Mouse (Mus musculus) gastrocnemius, adult 2 months (tissue): Measurements from ENCODE around the gene Lrrc4c. TPM values are rescaled to one million over a fixed set of nuclear protein-coding genes. Genes with fewer than 3 reads are reported as not detected.
A peak's percentile ranks its signal among the peaks of the same experiment; 100 is the strongest.

ENCODE experiments used
- DNase-seq: peaks from one replicate; pipeline ENCODE4 v3.0.0; 2022
- H3K27ac ChIP-seq: fragments of 200-600 bp; 2 replicates; pipeline ENCODE4 v1.8.1; 2022; ENCODE audit warnings: mild to moderate bottlenecking
- H3K4me3 ChIP-seq: fragments of 200-600 bp; 2 replicates; pipeline ENCODE4 v1.8.1; 2022; ENCODE audit warnings: mild to moderate bottlenecking, moderate library complexity
- CTCF ChIP-seq: fragments of 200-600 bp; IDR thresholded peaks from 2 replicates; pipeline ENCODE4 v1.8.1; 2022; ENCODE audit warnings: antibody characterized with exemption, mild to moderate bottlenecking, moderate library complexity
- intact Hi-C: fragments of 180-260 bp; cut with DNase I; formaldehyde crosslinking; loops from one replicate; pipeline ENCODE4 v1.15.1; 2025
- long read RNA-seq, 2 experiments: library from polyadenylated mRNA; stranded (forward); transcript quantifications; one replicate each; pipeline ENCODE4 v2.0.0; 2021
- total RNA-seq, 2 experiments: library from RNA; stranded (reverse); gene quantifications; 2 replicates each; pipeline ENCODE4 v1.2.3; 2021

The Lrrc4c gene
- under 1 TPM; 0.10 to 0.11 TPM for total RNA-seq
- long read RNA-seq, experiment 1: 0 reads
- long read RNA-seq, experiment 2: 0 reads

- intact Hi-C loops: no loop called here
- Histone ChIP-seq H3K4me3 (0 out of 2 replicates have a peak within 1 kb of the TSS, but pooled peaks have one; percentile 5), H3K27ac (no peak within 1 kb of the TSS)
- no peak for DNase-seq
- no peak for TF ChIP-seq CTCF
Observed at GRCm38 (mm10) chr2:96317387-96318299, at the start of gene Lrrc4c. TSS of gene Lrrc4c (plus strand) at chr2:96318169.

GRCm38 (mm10) chr2:96275061-96275460 is 42.9 kb upstream of the Lrrc4c start:
- no peak for DNase-seq
- no peak for TF ChIP-seq CTCF
- intact Hi-C loops: no loop called here
- no peak overlapping the region for H3K27ac ChIP-seq
- no peak overlapping the region for H3K4me3 ChIP-seq

- Histone ChIP-seq H3K27ac (no peak overlapping the region), H3K4me3 (no peak overlapping the region)
- TF ChIP-seq CTCF: no peak
- intact Hi-C loops: no loop called here
- DNase-seq: no peak
Observed at GRCm38 (mm10) chr2:96282926-96283325, 35.0 kb upstream of the Lrrc4c start.

GRCm38 (mm10) chr2:96287512-96287911 is 30.5 kb upstream of the Lrrc4c start:
- no peak overlapping the region for H3K27ac ChIP-seq
- intact Hi-C loops: no loop called here
- H3K4me3 ChIP-seq: no peak overlapping the region
- no peak for TF ChIP-seq CTCF
- no peak for DNase-seq

- intact Hi-C loops: no loop called here
- no peak for DNase-seq
- Histone ChIP-seq H3K27ac (no peak overlapping the region), H3K4me3 (no peak overlapping the region)
- no peak for TF ChIP-seq CTCF
Observed at GRCm38 (mm10) chr2:96290541-96290940, 27.4 kb upstream of the Lrrc4c start.

- intact Hi-C loops: no loop called here
- DNase-seq: no peak
- H3K27ac ChIP-seq: no peak overlapping the region
- TF ChIP-seq CTCF: no peak
- H3K4me3 ChIP-seq: no peak overlapping the region
Observed at GRCm38 (mm10) chr2:96315034-96315433, 2.9 kb upstream of the Lrrc4c start.

- intact Hi-C loops: no loop called here
- peak; percentile 9; the same call in 1 of the 2 replicates for TF ChIP-seq CTCF
- no peak overlapping the region for H3K27ac ChIP-seq
- no peak for DNase-seq
- H3K4me3 ChIP-seq: no peak overlapping the region
Observed at GRCm38 (mm10) chr2:96316531-96316930, 1.4 kb upstream of the Lrrc4c start.

GRCm38 (mm10) chr2:96318556-96318955 is 587 bp downstream of the Lrrc4c start:
- Histone ChIP-seq H3K4me3 (no peak overlapping the region), H3K27ac (no peak overlapping the region)
- TF ChIP-seq CTCF: no peak
- DNase-seq: no peak
- intact Hi-C loops: no loop called here

GRCm38 (mm10) chr2:96319201-96319600 is 1.2 kb downstream of the Lrrc4c start:
- intact Hi-C loops: no loop called here
- H3K27ac ChIP-seq: no peak overlapping the region
- TF ChIP-seq CTCF: no peak
- peak overlapping the region; percentile 19; the same call in 1 of the 2 replicates for H3K4me3 ChIP-seq
- DNase-seq: no peak

- no peak for DNase-seq
- intact Hi-C loops: no loop called here
- Histone ChIP-seq H3K4me3 (peak overlapping the region; percentile 19; the same call in 1 of the 2 replicates), H3K27ac (no peak overlapping the region)
- TF ChIP-seq CTCF: no peak
Observed at GRCm38 (mm10) chr2:96319649-96320048, 1.7 kb downstream of the Lrrc4c start.

- DNase-seq: no peak
- Histone ChIP-seq H3K27ac (no peak overlapping the region), H3K4me3 (no peak overlapping the region)
- no peak for TF ChIP-seq CTCF
- intact Hi-C loops: no loop called here
Observed at GRCm38 (mm10) chr2:96334652-96335051, 16.7 kb downstream of the Lrrc4c start.

GRCm38 (mm10) chr2:96337354-96337753 is 19.4 kb downstream of the Lrrc4c start:
- DNase-seq: no peak
- Histone ChIP-seq H3K27ac (no peak overlapping the region), H3K4me3 (no peak overlapping the region)
- intact Hi-C loops: no loop called here
- TF ChIP-seq CTCF: peak; percentile 25; the same call in 1 of the 2 replicates

- no peak for DNase-seq
- intact Hi-C loops: loop anchor here (2.0 kb wide), 1 partner anchor 22 kb away; no protein-coding TSS in a partner anchor
- TF ChIP-seq CTCF: no peak
- no peak overlapping the region for H3K27ac ChIP-seq
- no peak overlapping the region for H3K4me3 ChIP-seq
Observed at GRCm38 (mm10) chr2:96401186-96401811, 83.3 kb downstream of the Lrrc4c start.
